Mouse (Mus musculus) layer of hippocampus, adult 6 months (tissue): Measurements from ENCODE around the gene Olfr196. TPM values are rescaled to one million over a fixed set of nuclear protein-coding genes. Genes with fewer than 3 reads are reported as not detected.

Source experiments
- long read RNA-seq, 2 experiments: library from polyadenylated mRNA; unstranded; transcript quantifications; one replicate each; pipeline ENCODE4 v2.0.0; 2019 to 2020
- polyA plus RNA-seq: library from polyadenylated mRNA; unstranded; fragments of <200 nt; fragmentation: Nextera tagmentation; gene quantifications from 2 replicates; pipeline ENCODE4 v1.2.3, GENCODE M21; 2021

Gene Olfr196
- not detected in 2 replicates for polyA plus RNA-seq
- long read RNA-seq, experiment 1: 0 reads
- long read RNA-seq, experiment 2: 0 reads

GRCm38 (mm10) chr16:59170354-59170753, at the start of gene Olfr196:
Gene Olfr196 (minus strand): TSS chr16:59170454.

GRCm38 (mm10) chr16:59219667-59220066, 49.4 kb upstream of the Olfr196 start, which contains the start of gene Olfr199:
Gene Olfr199 (minus strand): TSS chr16:59219767.

GRCm38 (mm10) chr16:59203433-59203832, 33.2 kb upstream of the Olfr196 start, which contains the start of gene Olfr198:
Gene Olfr198 (minus strand): TSS chr16:59203533.

GRCm38 (mm10) chr16:59146746-59147145, 23.5 kb downstream of the Olfr196 start, which contains the start of gene Olfr195:
Gene Olfr195 (plus strand): TSS chr16:59147046.

GRCm38 (mm10) chr16:59120969-59121368, 49.3 kb downstream of the Olfr196 start, which contains the start of gene Olfr194:
Gene Olfr194 (minus strand): TSS chr16:59121069.

Other genes with a start within 250 kb of the Olfr196 start
- gene Olfr181, start 241.7 kb downstream of the Olfr196 start, polyA plus RNA-seq: not detected in 2 replicates
- not detected in 2 replicates for gene Olfr180, start 241.1 kb downstream of the Olfr196 start, polyA plus RNA-seq
- not detected in 2 replicates for gene Olfr183, start 175.1 kb downstream of the Olfr196 start, polyA plus RNA-seq
- not detected in 2 replicates for gene Olfr186, start 140.2 kb downstream of the Olfr196 start, polyA plus RNA-seq
- gene Olfr187, start 130.7 kb downstream of the Olfr196 start, polyA plus RNA-seq: not detected in 2 replicates
- gene Olfr190, start 92.4 kb downstream of the Olfr196 start, polyA plus RNA-seq: not detected in 2 replicates
- gene Olfr191, start 80.6 kb downstream of the Olfr196 start, polyA plus RNA-seq: not detected in 2 replicates
- gene Olfr193, start 58.6 kb downstream of the Olfr196 start, polyA plus RNA-seq: not detected in 2 replicates
- not detected in 2 replicates for gene Olfr194, start 49.4 kb downstream of the Olfr196 start, polyA plus RNA-seq
- gene Olfr195, start 23.4 kb downstream of the Olfr196 start, polyA plus RNA-seq: not detected in 2 replicates
- not detected in 2 replicates for gene Olfr198, start 33.1 kb upstream of the Olfr196 start, polyA plus RNA-seq
- gene Olfr199, start 49.3 kb upstream of the Olfr196 start, polyA plus RNA-seq: not detected in 2 replicates
- not detected in 2 replicates for gene Olfr201, start 102.2 kb upstream of the Olfr196 start, polyA plus RNA-seq
- gene Olfr202, start 116.3 kb upstream of the Olfr196 start, polyA plus RNA-seq: not detected in 2 replicates
- not detected in 2 replicates for gene Olfr203, start 128.4 kb upstream of the Olfr196 start, polyA plus RNA-seq
- gene Olfr204, start 147.8 kb upstream of the Olfr196 start, polyA plus RNA-seq: not detected in 2 replicates
- not detected in 2 replicates for gene Olfr205, start 160.7 kb upstream of the Olfr196 start, polyA plus RNA-seq
- not detected in 2 replicates for gene Olfr206, start 178.8 kb upstream of the Olfr196 start, polyA plus RNA-seq
- not detected in 2 replicates for gene Olfr209, start 193.5 kb upstream of the Olfr196 start, polyA plus RNA-seq
- not detected in 2 replicates for gene Gabrr3, start 236.9 kb upstream of the Olfr196 start, polyA plus RNA-seq